Mouse (Mus musculus) v-Abl transformed pro-B cells (cell line): ENCODE data around the gene Cdipt.

Experiments
- in situ Hi-C, 2 experiments: fragments of 400-800 bp; cut with MboI; formaldehyde crosslinking; loops; one replicate each; pipeline ENCODE4 v1.15.1; 2025; ENCODE audit not compliant: unreplicated experiment in 2 of 2

The Cdipt gene

GRCm38 (mm10) chr7:126975893-126975949 lies at the start of gene Cdipt:
TSS of gene Cdipt (plus strand) at chr7:126975914.
- in situ Hi-C loops: loop anchor here in 1 of 2 experiments (5.0 kb wide), 1 partner anchor 37 kb away; the partner anchor contains the start of gene Mvp

GRCm38 (mm10) chr7:126926299-126926698 lies 49.4 kb upstream of the Cdipt start:
- in situ Hi-C loops: no loop called here

DNA sequence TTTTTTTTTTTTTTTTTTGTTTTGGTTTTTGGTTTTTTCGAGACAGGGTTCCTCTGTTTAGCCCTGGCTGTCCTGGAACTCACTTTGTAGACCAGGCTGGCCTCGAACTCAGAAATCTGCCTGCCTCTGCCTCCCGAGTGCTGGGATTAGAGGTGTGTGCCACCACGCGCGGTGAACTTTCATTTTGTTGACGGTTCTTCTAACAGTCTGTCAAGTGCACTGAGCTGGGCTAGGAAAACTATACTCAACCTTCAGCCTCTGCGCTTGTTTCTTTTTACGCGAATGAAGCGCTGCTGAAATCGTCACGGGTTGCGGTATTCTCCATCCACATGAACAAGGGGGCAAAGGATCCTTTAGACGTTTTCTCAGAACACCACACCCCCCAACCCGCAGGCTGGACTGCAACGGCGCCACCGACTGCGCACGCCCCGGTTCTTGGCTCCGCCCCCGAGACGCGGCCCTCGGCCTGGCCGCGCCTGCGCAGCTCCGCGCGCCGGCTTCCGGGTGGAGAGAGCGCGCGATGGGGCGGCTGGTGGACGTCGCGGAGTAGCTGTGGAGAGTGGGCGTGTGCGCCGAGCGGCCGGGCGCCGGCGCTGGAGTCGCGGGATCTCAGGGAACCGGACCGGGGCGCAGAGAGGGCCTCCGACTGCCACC lies 47.2 kb upstream of the Cdipt start, which contains the start of gene Kctd13:
Gene Kctd13, plus strand, starts transcription at position 496 of the 654 bp plus-strand sequence.
- in situ Hi-C loops: no loop called here

DNA sequence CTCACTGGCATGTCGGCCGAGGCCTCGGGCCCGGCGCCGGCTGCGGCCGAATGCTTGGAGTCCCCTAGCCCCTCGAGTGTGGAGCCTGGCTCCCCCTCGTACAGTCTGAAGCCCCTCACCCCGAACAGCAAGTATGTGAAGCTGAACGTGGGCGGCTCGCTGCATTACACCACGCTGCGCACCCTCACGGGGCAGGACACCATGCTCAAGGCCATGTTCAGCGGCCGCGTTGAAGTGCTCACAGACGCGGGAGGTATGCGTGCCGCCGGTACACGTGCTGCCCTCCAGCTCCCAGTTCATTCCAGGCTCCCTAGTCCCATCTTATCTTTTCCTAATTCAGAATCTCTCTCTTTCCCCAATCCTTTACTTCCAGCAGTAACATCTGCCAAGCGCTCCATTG lies 46.7 kb upstream of the Cdipt start:
- in situ Hi-C loops: no loop called here

GRCm38 (mm10) chr7:126932652-126933051 lies 43.1 kb upstream of the Cdipt start:
- in situ Hi-C loops: no loop called here

DNA sequence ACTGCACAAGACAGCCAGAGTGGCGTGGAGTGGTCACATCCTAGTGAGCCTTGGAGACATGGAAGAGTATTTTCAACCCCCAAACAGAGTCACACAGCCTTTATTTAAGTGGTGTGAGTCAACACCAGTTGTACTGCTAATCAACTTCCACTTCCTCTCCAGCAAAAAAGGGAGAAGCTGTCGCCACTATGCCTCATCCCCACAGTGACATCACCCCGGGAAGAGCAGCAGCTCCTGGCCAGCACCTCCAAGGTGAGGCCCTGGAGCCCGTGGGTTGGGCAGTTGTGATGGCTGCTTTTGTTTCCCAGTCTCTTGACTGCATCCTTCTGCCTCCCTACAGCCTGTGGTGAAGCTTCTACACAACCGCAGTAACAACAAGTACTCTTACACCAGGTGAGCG lies 34.5 kb upstream of the Cdipt start:
- in situ Hi-C loops: loop anchor here in 1 of 2 experiments (10.0 kb wide), 1 partner anchor 116 kb away; no protein-coding TSS in a partner anchor

DNA sequence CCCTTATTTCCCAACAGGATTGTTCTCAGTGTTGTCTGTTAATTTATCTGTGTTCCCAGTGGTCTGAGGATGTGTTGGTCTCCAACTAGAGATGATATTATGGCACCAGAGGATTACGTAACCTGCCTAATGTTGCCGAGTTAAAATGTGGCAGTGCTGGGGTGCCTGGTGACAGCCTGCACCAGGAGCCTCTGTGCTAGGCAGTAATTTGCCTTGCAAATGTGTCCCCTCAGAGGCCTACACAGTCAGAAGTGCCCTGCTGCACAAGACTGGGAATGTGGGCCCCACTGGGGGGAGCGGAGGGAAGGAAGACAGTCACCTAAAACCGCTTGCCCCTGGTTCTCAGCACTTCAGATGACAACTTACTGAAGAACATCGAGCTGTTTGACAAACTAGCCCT lies 33.9 kb upstream of the Cdipt start:
- in situ Hi-C loops: loop anchor here in 1 of 2 experiments (10.0 kb wide), 1 partner anchor 117 kb away; no protein-coding TSS in a partner anchor

DNA sequence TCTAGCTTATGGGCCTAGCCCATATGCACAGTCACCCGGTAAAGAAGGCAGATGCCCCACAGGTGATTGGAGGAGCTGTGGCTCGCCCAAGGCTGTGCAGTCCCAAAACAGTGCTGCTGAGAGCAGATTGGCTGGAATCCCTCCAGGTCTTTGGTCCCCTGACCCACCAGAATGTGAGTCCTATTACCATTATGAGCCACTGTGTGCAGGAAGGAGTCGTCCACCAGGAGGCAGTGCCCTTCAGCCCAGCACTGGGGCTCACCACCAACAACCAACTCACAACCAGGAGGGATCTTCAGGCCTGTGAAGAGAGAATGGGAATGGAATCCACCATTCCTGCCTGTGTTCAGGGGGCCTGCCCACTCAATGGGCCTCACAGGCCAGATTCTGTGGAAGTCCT lies 29.2 kb upstream of the Cdipt start:
- in situ Hi-C loops: loop anchor here in 1 of 2 experiments (10.0 kb wide), 1 partner anchor 122 kb away; no protein-coding TSS in a partner anchor

DNA sequence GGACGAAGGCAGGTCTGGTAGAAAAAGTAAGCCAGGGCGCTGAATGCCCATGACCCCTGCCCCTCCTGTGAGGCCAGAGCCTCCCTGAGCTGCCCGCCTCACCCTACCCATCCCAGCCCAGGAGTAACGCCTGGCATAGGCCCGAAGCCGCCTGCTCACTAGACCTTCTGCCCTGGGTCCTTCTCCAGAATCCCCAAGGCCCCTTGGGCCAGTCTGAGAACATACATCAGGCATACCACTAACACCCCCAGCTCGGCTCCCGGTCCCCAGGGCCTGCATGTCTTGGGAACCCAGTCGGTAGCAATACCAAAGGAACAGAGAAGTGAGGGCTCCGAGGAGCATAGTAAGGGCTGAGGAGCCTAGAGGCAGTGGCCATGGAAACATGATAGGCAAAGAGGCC lies 27.1 kb upstream of the Cdipt start:
- in situ Hi-C loops: loop anchor here in 1 of 2 experiments (10.0 kb wide), 1 partner anchor 124 kb away; no protein-coding TSS in a partner anchor

DNA sequence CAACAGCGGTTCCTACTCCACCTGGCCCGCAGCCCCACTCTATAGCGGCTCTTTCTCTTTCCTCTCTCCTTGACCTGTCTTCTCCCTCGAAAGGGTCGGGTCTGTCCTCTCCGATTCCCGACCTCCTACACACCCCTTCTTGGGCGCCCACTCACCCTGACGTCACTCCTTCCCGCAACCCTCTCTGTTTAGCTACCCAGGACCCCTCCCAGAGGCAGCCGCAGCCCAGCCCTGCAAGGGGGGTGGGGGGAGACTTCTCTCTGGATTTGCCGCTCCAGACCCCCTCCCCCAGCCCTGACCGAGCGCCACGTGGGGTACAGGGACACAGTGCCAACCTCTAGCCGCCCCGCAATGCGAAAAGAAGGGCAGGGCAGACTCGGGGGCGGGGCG lies 26.3 kb upstream of the Cdipt start, which contains the start of gene Asphd1:
Gene Asphd1, minus strand, starts transcription at position 180 of the 390 bp plus-strand sequence.
- in situ Hi-C loops: loop anchor here in 1 of 2 experiments (10.0 kb wide), 1 partner anchor 125 kb away; no protein-coding TSS in a partner anchor

DNA sequence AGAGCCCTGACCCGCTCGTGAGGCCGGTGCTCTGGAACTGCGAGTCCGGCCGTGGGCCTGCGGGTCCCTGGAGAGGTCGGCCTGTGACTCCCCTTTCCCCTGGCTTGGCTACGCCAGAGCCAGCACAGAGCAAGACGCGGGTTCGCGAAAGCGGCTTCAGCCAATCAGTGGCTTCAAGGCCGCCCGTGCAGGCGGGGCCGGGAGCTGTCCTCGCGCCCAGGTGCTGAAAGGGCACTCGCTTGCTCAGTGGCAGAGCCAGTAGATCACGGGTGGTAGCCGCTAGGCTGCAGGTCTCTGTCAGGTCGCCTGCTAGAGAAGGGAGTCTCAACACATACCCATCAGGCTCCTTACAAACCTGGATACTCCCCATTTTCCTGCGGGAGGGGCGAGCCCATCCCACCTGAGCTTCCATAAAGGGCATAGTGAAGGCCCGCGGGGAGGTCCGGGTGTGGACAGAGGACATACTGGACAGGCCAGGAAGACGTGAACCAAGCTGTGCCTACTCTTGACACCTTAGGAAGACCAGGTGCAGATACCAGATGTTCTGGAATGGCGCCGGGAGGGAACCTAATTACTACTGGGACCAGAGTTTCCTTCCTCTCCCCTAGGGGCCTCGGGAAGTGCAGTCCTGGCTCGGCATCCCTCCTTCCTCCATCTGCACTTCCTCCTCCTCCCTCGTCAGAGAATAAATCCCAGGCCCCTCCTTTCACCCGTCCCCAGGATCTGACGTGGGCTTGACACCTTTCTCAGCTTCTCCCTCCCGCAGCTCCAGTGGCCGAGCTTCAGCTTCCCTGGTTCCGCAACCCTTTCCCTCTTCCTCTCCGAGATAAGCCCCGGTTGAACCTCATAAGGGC lies 25.7 kb upstream of the Cdipt start, which contains the start of gene Sez6l2:
Gene Sez6l2, plus strand, starts transcription at position 771 of the 854 bp plus-strand sequence.
- in situ Hi-C loops: loop anchor here (10.0 to 25.0 kb wide), 3 partner anchors 55 to 125 kb away; partner anchors contain the start of genes 4930451I11Rik (in 1 of the 2) and Doc2a (in 1 of the 2)

DNA sequence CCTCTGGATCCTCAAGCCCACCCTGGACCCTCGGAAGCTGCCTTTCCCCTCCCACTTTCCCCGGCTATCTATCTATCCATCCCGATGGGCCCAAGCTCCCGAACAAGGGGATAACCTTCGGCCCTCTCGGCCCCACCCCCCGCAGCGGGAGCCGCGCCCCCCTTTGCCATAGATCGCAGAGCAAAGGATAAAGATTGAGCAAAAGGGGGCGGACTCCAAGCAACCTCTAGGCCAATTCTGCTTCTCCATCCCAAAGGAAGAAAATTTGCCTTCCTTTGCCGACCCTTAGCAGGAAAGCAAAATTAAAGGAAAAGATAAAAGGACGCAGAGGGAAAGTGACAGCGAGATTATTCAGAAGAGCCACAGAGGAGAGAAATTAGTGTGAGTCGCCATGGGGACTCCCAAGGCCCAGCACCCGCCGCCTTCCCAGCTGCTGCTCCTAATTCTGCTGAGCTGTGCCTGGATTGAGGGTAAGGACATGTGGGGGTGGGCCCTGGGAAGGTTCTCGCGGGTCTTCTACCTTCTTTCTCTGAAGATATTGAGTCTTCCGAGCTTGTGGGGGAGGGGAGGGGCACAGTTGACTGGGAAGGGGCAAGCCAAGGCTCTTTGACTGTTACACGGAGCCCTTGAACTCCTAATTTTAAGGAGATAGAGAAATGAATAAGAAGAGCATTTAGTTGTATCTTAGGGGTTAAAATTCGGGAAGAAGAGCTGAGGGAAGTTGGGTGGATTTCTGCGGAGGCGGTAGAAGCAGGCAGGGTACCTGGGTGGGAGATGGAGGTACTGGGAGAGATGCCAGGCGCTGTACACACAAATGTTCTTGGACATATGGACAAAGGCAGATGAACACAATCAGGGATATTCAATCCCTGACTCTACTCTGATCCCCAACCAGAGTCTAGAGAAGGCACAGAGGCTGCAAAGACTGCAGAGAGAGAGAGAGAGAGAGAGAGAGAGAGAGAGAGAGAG lies 24.8 kb upstream of the Cdipt start:
- in situ Hi-C loops: loop anchor here (10.0 to 25.0 kb wide), 2 partner anchors 54 to 114 kb away; partner anchors contain the start of genes 4930451I11Rik (in 1 of the 2) and Doc2a (in 1 of the 2)

DNA sequence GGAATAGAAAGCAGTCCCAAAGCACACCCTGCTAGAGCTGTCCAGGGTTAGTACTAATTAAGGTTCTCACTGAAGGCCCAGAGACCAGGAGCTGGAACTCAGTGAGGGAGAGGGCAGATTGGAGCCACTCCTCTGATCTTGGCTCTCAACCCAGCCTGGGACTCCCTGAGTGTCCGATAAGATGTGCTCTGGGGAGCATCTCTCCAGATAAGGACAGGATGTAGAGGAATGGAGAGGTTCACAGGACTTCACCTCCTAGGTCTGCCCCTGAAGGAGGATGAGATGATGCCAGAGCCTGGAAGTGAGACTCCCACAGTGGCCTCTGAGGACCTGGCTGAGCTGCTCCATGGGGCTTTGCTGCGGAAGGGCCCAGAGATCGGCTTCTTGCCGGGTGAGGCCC lies 24.0 kb upstream of the Cdipt start:
- in situ Hi-C loops: loop anchor here (10.0 to 25.0 kb wide), 2 partner anchors 53 to 114 kb away; partner anchors contain the start of genes 4930451I11Rik (in 1 of the 2) and Doc2a (in 1 of the 2)

DNA sequence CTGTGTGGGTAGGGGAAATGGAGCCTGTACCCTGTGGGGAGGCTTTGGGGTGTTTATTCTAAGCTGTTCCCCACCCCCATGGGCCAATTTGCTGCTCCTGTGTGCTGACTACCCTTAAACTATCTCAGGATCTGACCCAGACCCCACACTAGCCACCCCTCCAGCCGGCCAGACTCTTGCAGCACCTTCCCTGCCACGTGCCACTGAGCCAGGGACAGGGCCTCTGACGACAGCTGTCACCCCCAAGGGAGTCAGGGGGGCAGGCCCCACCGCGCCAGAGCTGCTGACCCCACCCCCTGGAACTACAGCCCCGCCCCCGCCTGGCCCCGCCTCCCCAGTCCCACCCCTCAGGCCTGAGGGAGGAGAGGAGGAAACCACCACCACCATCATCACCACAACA lies 23.1 kb upstream of the Cdipt start:
- in situ Hi-C loops: loop anchor here (10.0 to 25.0 kb wide), 2 partner anchors 52 to 115 kb away; partner anchors contain the start of genes 4930451I11Rik (in 1 of the 2) and Doc2a (in 1 of the 2)

DNA sequence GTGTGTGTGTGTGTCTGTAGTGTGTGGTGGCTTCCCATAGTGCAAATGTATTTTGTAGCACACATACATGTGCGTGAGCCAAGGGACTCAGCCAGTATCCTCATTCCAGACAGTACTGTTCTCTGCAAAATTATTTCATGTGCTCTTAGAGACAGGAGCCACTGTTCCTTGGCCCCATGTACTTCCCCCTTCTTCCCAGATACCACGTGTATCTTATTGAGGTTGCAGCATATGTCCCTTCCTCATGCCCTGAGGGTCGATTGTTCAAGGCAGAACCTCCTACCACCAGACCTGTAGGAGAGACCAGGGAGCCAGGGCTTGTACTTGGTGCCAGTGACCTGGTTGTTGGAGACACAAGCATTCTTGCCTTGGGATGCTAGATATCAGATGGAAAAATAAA lies 20.6 kb upstream of the Cdipt start:
- in situ Hi-C loops: loop anchor here (10.0 to 25.0 kb wide), 2 partner anchors 50 to 118 kb away; partner anchors contain the start of genes 4930451I11Rik (in 1 of the 2) and Doc2a (in 1 of the 2)

- in situ Hi-C loops: loop anchor here (10.0 to 25.0 kb wide), 2 partner anchors 45 to 122 kb away; partner anchors contain the start of genes 4930451I11Rik (in 1 of the 2) and Doc2a (in 1 of the 2)
Observed at GRCm38 (mm10) chr7:126959780-126960179, 15.9 kb upstream of the Cdipt start.

DNA sequence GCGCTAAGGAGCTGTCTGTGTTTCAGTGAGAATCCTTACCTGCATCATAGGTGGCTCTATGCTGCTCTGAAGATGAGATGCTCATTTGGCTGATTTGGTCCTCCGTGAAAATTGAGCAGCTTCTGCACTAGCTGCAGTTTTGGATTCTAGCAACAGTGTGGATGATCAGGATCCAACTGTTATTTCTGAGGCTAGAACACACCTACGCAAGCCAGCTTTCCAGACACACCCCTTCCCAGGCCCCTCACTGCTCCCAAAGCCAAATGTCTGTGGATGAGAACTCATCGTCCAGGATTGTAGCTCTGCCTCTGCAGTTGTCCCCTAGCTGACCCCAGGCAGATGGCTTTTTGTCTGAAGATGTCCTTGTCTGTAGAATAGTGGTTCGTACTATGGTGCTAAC lies 14.6 kb upstream of the Cdipt start:
- in situ Hi-C loops: loop anchor here in 1 of 2 experiments (25.0 kb wide), 1 partner anchor 124 kb away; the partner anchor contains the start of genes 4930451I11Rik and Doc2a

DNA sequence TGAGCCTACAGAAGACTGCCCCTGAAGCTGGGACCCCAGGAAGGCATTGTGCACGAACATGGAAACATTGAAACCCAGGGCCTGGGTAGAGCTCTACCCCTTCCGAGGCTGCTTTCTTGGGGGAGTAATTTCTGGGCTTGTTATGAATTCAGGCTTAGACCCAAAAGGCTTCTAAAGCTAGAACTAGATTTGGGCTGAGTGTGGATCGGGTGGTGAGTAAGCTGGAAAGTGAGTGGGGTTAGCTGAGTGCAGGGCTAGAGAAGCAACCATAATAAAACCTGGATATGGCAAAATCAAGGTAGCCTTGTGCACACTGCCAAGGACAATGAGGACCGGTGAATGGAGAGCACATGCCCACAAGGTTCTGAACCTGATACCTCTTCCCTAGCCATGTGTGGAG lies 13.7 kb upstream of the Cdipt start:
- in situ Hi-C loops: loop anchor here in 1 of 2 experiments (25.0 kb wide), 1 partner anchor 125 kb away; the partner anchor contains the start of genes 4930451I11Rik and Doc2a

DNA sequence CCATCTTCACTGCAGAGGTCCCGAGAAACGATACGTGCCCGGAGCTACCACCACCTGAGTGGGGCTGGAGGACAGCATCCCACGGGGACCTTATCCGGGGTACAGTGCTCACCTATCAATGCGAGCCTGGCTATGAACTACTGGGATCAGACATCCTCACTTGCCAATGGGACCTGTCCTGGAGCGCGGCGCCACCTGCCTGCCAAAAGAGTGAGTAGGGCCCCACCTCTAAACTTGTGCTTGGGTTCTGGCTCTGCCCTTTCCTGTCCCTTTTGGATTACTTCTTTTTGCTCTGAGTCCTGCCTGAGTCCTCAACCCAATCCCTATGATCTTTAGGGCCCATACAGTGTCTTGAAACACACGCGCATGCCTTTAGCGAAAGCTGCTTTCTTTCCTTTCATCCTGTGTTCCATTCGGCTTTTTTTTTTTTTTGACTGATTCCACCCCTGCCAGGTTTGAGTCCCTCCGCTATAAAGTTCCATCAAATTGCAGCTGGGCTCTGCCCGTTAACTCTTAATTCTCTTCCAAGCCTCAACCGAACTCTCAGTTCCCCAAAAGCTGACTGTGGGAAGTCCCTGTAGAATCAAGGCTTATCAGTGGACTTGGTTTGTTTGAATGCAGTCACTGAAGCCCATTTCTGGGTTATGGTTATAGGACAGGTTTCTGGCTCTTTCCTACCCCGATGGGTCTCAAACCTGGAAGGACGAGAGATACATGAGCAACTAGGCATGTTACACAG lies 12.0 kb upstream of the Cdipt start:
- in situ Hi-C loops: loop anchor here in 1 of 2 experiments (25.0 kb wide), 1 partner anchor 126 kb away; the partner anchor contains the start of genes 4930451I11Rik and Doc2a
